Mouse (Mus musculus): ENCODE data around the gene D630039A03Rik.

- TF ChIP-seq POLR2A (IDR thresholded peaks at IDR 0.05; ENCODE audit: insufficient read length, low read depth) (no peak), CEBPB (IDR thresholded peaks at IDR 0.05; ENCODE audit: insufficient read depth, poor library complexity, severe bottlenecking) (no peak), REST (IDR thresholded peaks at IDR 0.05; ENCODE audit: insufficient read depth, insufficient read length) (no peak), MAX (IDR thresholded peaks at IDR 0.05; ENCODE audit: low read depth) (no peak), TCF12 (IDR thresholded peaks at IDR 0.05; ENCODE audit: insufficient read depth, poor library complexity, severe bottlenecking) (no peak)
Measured at GRCm38 (mm10) chr4:57913021-57913420, 3.1 kb downstream of the D630039A03Rik start.

Data from myocyte (in vitro differentiated cells).